Mouse (Mus musculus) embryonic facial prominence, embryonic 11.5 days (tissue): ENCODE measurements around the gene Dtx4. TPM values are rescaled to one million over a fixed set of nuclear protein-coding genes. Genes with fewer than 3 reads are reported as not detected.

Experiments
- ATAC-seq: fragments of 200-750 bp; cut with Nextera tagmentation; replicated peaks from 2 replicates; pipeline ENCODE4 v1.8.0; 2017; ENCODE audit warnings: low read depth; ENCODE audit not compliant: insufficient number of reproducible peaks, low FRiP score, low TSS enrichment
- DNase-seq: peaks from one replicate; pipeline ENCODE4 v3.0.0-alpha.2; 2015; ENCODE audit warnings: low spot score
- H3K27ac ChIP-seq: fragments of 300-500 bp; sonication (generic); replicated peaks from 2 replicates; pipeline ENCODE4 v1.5.1; 2014; ENCODE audit warnings: mild to moderate bottlenecking, low read depth, low read length, control low read depth
- H3K27me3 ChIP-seq: fragments of 300-500 bp; sonication (generic); 2 replicates; pipeline ENCODE4 v1.6.1; 2014; ENCODE audit warnings: mild to moderate bottlenecking, low read length, moderate library complexity, mixed read lengths; ENCODE audit not compliant: control insufficient read depth, insufficient read depth
- H3K36me3 ChIP-seq: fragments of 300-500 bp; sonication (generic); replicated peaks from 2 replicates; pipeline ENCODE4 v1.6.1; 2014; ENCODE audit warnings: low read depth, mild to moderate bottlenecking, low read length, moderate library complexity, mixed read lengths; ENCODE audit not compliant: control insufficient read depth, insufficient read depth
- H3K4me1 ChIP-seq: fragments of 300-500 bp; sonication (generic); 2 replicates; pipeline ENCODE4 v1.6.1; 2014; ENCODE audit warnings: low read length, mixed read lengths; ENCODE audit not compliant: control insufficient read depth, insufficient read depth
- H3K4me2 ChIP-seq: fragments of 300-500 bp; sonication (generic); 2 replicates; pipeline ENCODE4 v1.6.1; 2014; ENCODE audit warnings: low read depth, mild to moderate bottlenecking, control low read depth, low read length, moderate library complexity
- H3K4me3 ChIP-seq: fragments of 300-500 bp; sonication (generic); 2 replicates; pipeline ENCODE4 v1.5.1; 2014; ENCODE audit warnings: low read depth, low read length, control low read depth
- H3K9ac ChIP-seq: fragments of 300-500 bp; sonication (generic); replicated peaks from 2 replicates; pipeline ENCODE4 v1.6.1; 2014; ENCODE audit warnings: mild to moderate bottlenecking, control low read depth, low read length
- H3K9me3 ChIP-seq: fragments of 300-500 bp; sonication (generic); replicated peaks from 2 replicates; pipeline ENCODE4 v1.6.1; 2016; ENCODE audit warnings: mild to moderate bottlenecking, low read length, inconsistent platforms, mixed read lengths; ENCODE audit not compliant: control insufficient read depth
- WGBS: fragments of 180-500 bp; shearing (Covaris S2); extraction: QIAGEN DNeasy Blood & Tissue Kit; methylation state at CpG from one replicate; pipeline ENCODE4 v1.1.7; 2014; 5-methylcytosine and 5-hydroxymethylcytosine counted together
- polyA plus RNA-seq: library from polyadenylated mRNA; unstranded; fragments of >200 nt; fragmentation: Nextera tagmentation; extraction: Ambion mirVana; gene quantifications from 2 replicates; pipeline ENCODE4 v1.2.1, GENCODE M21; 2014

Dtx4 gene
- polyA plus RNA-seq, 1 experiment from 2014 or later: 14.0 TPM

- H3K27ac ChIP-seq: no peak overlapping the region
- no peak overlapping the region for H3K9ac ChIP-seq
- no peaks in the 10 kb centered on the region for H3K9me3 ChIP-seq
- H3K27me3 ChIP-seq: no peaks in the 10 kb centered on the region
- DNase-seq (no peak), ATAC-seq (no peak)
- no peaks in the 10 kb centered on the region for H3K36me3 ChIP-seq
- 94% methylated on average over 7 of the region's 7 CpGs for WGBS
- H3K4me3 ChIP-seq: no peak overlapping the region
- no peak overlapping the region for H3K4me2 ChIP-seq
- H3K4me1 ChIP-seq: peaks cover 3% of the 10 kb centered on the region; the same call in 1 of the 2 replicates
Measured at GRCm38 (mm10) chr19:12491636-12492035, 9.6 kb downstream of the Dtx4 start.

- H3K4me1 ChIP-seq: peaks cover 3% of the 10 kb centered on the region; the same call in 1 of the 2 replicates
- WGBS: 66% methylated on average over 11 of the region's 11 CpGs
Measured at GRCm38 (mm10) chr19:12489675-12490570, 11.3 kb downstream of the Dtx4 start.

GRCm38 (mm10) chr19:12488969-12489674 is 12.1 kb downstream of the Dtx4 start:
- ATAC-seq: peak; percentile 85
- WGBS: 12% methylated on average over 8 of the region's 8 CpGs
- no peaks in the 10 kb centered on the region for H3K36me3 ChIP-seq
- no peak overlapping the region for H3K4me3 ChIP-seq
- H3K27me3 ChIP-seq: no peaks in the 10 kb centered on the region
- H3K9ac ChIP-seq: no peak overlapping the region
- no peaks in the 10 kb centered on the region for H3K9me3 ChIP-seq
- H3K4me1 ChIP-seq: peaks cover 3% of the 10 kb centered on the region; the same call in 1 of the 2 replicates
- DNase-seq: peak; percentile 78
- H3K4me2 ChIP-seq: no peak overlapping the region; the same call in 1 of the 2 replicates
- H3K27ac ChIP-seq: peak overlapping the region; percentile 67

More at GRCm38 (mm10) chr19:12489675-12490570, 11.3 kb downstream of the Dtx4 start:
- Histone ChIP-seq H3K27ac (peak overlapping the region; percentile 35; the same call in 1 of the 2 replicates), H3K9ac (no peak overlapping the region), H3K27me3 (no peaks in the 10 kb centered on the region), H3K9me3 (no peaks in the 10 kb centered on the region), H3K4me3 (no peak overlapping the region), H3K4me2 (no peak overlapping the region), H3K36me3 (no peaks in the 10 kb centered on the region)
- ATAC-seq (peak; percentile 35), DNase-seq (no peak)

- DNase-seq: peak; percentile 58
- H3K4me1 ChIP-seq: peaks cover 3% of the 10 kb centered on the region; the same call in 1 of the 2 replicates
- H3K9ac ChIP-seq: no peak overlapping the region
- WGBS: 9% methylated on average over 9 of the region's 9 CpGs
- ATAC-seq: peak; percentile 30; the same call in 1 of the 2 replicates
- H3K4me2 ChIP-seq: no peak overlapping the region; the same call in 1 of the 2 replicates
- no peak overlapping the region for H3K4me3 ChIP-seq
- H3K27ac ChIP-seq: peak overlapping the region; percentile 67
- H3K36me3 ChIP-seq: no peaks in the 10 kb centered on the region
- no peaks in the 10 kb centered on the region for H3K27me3 ChIP-seq
- no peaks in the 10 kb centered on the region for H3K9me3 ChIP-seq
Measured at GRCm38 (mm10) chr19:12488205-12488966, 12.9 kb downstream of the Dtx4 start.

GRCm38 (mm10) chr19:12487511-12488204 is 13.6 kb downstream of the Dtx4 start:
- Histone ChIP-seq H3K9me3 (no peaks in the 10 kb centered on the region), H3K36me3 (no peaks in the 10 kb centered on the region), H3K27ac (no peak overlapping the region), H3K4me3 (no peak overlapping the region), H3K4me1 (peaks cover 3% of the 10 kb centered on the region; the same call in 1 of the 2 replicates), H3K27me3 (no peaks in the 10 kb centered on the region), H3K9ac (no peak overlapping the region), H3K4me2 (no peak overlapping the region)
- DNase-seq (no peak), ATAC-seq (no peak)
- 88% methylated on average over 12 of the region's 12 CpGs for WGBS

GRCm38 (mm10) chr19:12486875-12487274 is 14.4 kb downstream of the Dtx4 start:
- Histone ChIP-seq H3K27me3 (no peaks in the 10 kb centered on the region), H3K36me3 (no peaks in the 10 kb centered on the region), H3K9ac (no peak overlapping the region), H3K27ac (no peak overlapping the region), H3K4me2 (no peak overlapping the region), H3K9me3 (no peaks in the 10 kb centered on the region), H3K4me3 (no peak overlapping the region), H3K4me1 (peaks cover 3% of the 10 kb centered on the region; the same call in 1 of the 2 replicates)
- DNase-seq: no peak
- 90% methylated on average over 6 of the region's 6 CpGs for WGBS
- no peak for ATAC-seq

GRCm38 (mm10) chr19:12485631-12486030 is 15.6 kb downstream of the Dtx4 start:
- Histone ChIP-seq H3K4me2 (no peak overlapping the region), H3K4me3 (no peak overlapping the region), H3K27me3 (no peaks in the 10 kb centered on the region), H3K36me3 (no peaks in the 10 kb centered on the region), H3K9ac (no peak overlapping the region), H3K4me1 (peaks cover 3% of the 10 kb centered on the region; the same call in 1 of the 2 replicates), H3K9me3 (no peaks in the 10 kb centered on the region), H3K27ac (no peak overlapping the region)
- 86% methylated on average over 3 of the region's 3 CpGs for WGBS
- DNase-seq (no peak), ATAC-seq (no peak)
